Mouse (Mus musculus): ENCODE results near the gene Fam114a2.

Fam114a2 gene

GRCm38 (mm10) chr11:57434153-57434552, 84.3 kb downstream of the Fam114a2 start:
- DNase-seq (ENCODE audit: low spot score), result peak; percentile 38
